Mouse (Mus musculus) CH12.LX (cell line): ENCODE measurements around the gene Pigg.

Experiments used
- BHLHE40 ChIP-seq: IDR thresholded peaks from 2 replicates; pipeline ENCODE4 v1.6.1; 2011; ENCODE audit warnings: mild to moderate bottlenecking, low read depth, low read length, improper control_type of control experiment
- CHD2 ChIP-seq: IDR thresholded peaks from 2 replicates; pipeline ENCODE4 v1.6.1; 2011; ENCODE audit warnings: low read length, improper control_type of control experiment
- CTCF ChIP-seq, 2 experiments: IDR thresholded peaks in 1 of 2; conservative IDR thresholded peaks in 1 of 2; 2 replicates each; pipeline ENCODE4 v1.5.1; 2011 to 2012; ENCODE audit warnings: low read depth in 2 of 2, low read length in 2 of 2, improper control_type of control experiment in 1 of 2, inconsistent platforms in 1 of 2, mild to moderate bottlenecking in 1 of 2, moderate library complexity in 1 of 2
- EP300 ChIP-seq: IDR thresholded peaks from 2 replicates; pipeline ENCODE4 v1.6.1; 2011; ENCODE audit warnings: low read length, improper control_type of control experiment
- HCFC1 ChIP-seq: IDR thresholded peaks from 2 replicates; pipeline ENCODE4 v1.6.1; 2012; ENCODE audit warnings: low read depth, mild to moderate bottlenecking, inconsistent platforms, low read length, improper control_type of control experiment
- MAFK ChIP-seq: IDR thresholded peaks from 2 replicates; pipeline ENCODE4 v1.6.1; 2011; ENCODE audit warnings: low read length, improper control_type of control experiment; ENCODE audit not compliant: insufficient replicate concordance
- MAZ ChIP-seq: IDR thresholded peaks from 2 replicates; pipeline ENCODE4 v1.6.1; 2012; ENCODE audit warnings: low read depth, mild to moderate bottlenecking, inconsistent platforms, low read length, improper control_type of control experiment, moderate library complexity
- NELFE ChIP-seq: IDR thresholded peaks from 2 replicates; pipeline ENCODE4 v1.6.1; 2011; ENCODE audit warnings: low read depth, low read length, improper control_type of control experiment
- POLR2A ChIP-seq: IDR thresholded peaks from 2 replicates; pipeline ENCODE4 v1.6.1; 2011; ENCODE audit warnings: low read depth, mild to moderate bottlenecking, improper control_type of control experiment, low read length
- POLR2AphosphoS2 ChIP-seq: IDR thresholded peaks from 2 replicates; pipeline ENCODE4 v1.6.1; 2011; ENCODE audit warnings: low read depth, low read length, improper control_type of control experiment
- RAD21 ChIP-seq: IDR thresholded peaks from 2 replicates; pipeline ENCODE4 v1.6.1; 2011; ENCODE audit warnings: low read depth, mild to moderate bottlenecking, low read length, improper control_type of control experiment, moderate library complexity
- RCOR1 ChIP-seq: conservative IDR thresholded peaks from 2 replicates; pipeline ENCODE4 v1.6.1; 2012; ENCODE audit warnings: low read depth, mild to moderate bottlenecking, inconsistent platforms, low read length, improper control_type of control experiment
- SMC3 ChIP-seq: IDR thresholded peaks from 2 replicates; pipeline ENCODE4 v1.6.1; 2011; ENCODE audit warnings: low read depth, low read length, improper control_type of control experiment

DNA sequence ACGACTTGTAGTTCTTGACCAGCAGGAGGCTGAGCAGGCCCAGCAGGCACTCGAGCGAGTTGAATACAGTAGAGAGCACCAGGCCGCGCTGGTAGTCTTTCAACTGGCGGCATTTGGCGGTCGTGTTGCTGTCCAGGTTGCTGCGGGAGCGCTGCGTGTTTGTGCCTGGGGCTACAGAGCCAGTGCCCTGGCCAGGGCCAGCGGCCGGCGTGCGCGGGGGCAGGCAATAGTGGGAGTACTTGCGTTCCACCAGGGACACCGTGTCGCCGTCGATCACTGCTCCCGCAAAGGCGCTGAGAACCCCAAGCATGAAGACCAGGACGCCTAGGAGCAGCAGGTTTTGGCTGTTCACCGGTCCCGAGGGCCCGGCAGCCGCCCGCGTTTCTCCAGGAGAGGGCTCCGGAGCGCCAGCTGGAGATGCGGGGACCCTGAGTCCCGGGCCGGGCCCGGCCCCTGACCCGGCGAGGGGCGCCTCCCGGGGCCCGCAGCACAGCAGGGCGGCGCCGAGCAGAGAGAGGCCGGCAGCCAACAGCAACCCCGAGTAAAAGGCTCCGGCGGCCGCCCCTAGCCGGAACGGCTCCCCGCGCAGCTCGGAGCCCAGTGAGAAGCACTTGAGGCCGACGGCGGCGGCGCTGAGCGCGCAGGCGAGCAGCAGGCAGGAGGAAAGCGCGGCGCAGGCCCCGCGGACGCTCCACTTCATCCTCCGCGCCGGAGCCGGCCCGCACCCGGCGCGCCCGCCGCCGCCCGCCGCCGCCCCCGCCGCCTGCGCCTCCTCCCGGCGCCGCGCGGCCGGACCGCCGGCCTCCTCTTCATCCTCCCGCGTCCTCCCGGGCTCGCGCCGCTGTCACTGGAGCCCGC, 54.8 kb downstream of the Pigg start:
- TF ChIP-seq POLR2A (no peak), BHLHE40 (no peak), CTCF (conservative IDR thresholded peaks at IDR 0.05 in 1 of 2, IDR thresholded peaks at IDR 0.05 in 1 of 2; ENCODE audit: low read depth in 2 of 2, low read length in 2 of 2) (no peak), MAZ (no peak), RAD21 (no peak), EP300 (no peak), POLR2AphosphoS2 (no peak), MAFK (no peak), NELFE (no peak), CHD2 (no peak), SMC3 (no peak), HCFC1 (no peak), RCOR1 (no peak)
